Mouse (Mus musculus) bone marrow macrophage, adult 2 months (primary cell): ENCODE results near the gene Mgst3. TPM values are rescaled to one million over a fixed set of nuclear protein-coding genes. Genes with fewer than 3 reads are reported as not detected.
A peak's percentile ranks its signal among the peaks of the same experiment; 100 is the strongest.

ENCODE experiments used
- H3K27ac ChIP-seq: 2 replicates; pipeline ENCODE4 v1.5.1; 2012; ENCODE audit warnings: low read depth, low read length; ENCODE audit not compliant: insufficient read depth
- H3K4me1 ChIP-seq: 2 replicates; pipeline ENCODE4 v1.6.1; 2012; ENCODE audit warnings: low read length; ENCODE audit not compliant: control insufficient read depth, insufficient read depth
- H3K4me3 ChIP-seq: 2 replicates; pipeline ENCODE4 v1.5.1; 2012; ENCODE audit warnings: mild to moderate bottlenecking, low read length, moderate library complexity; ENCODE audit not compliant: insufficient read depth
- CTCF ChIP-seq: IDR thresholded peaks from 2 replicates; pipeline ENCODE4 v1.5.1; 2012; ENCODE audit warnings: low read depth, mild to moderate bottlenecking, low read length, moderate library complexity
- POLR2A ChIP-seq: IDR thresholded peaks from 2 replicates; pipeline ENCODE4 v1.6.1; 2012; ENCODE audit warnings: mild to moderate bottlenecking, low read depth, low read length, borderline replicate concordance
- polyA plus RNA-seq: library from polyadenylated mRNA; stranded (reverse); fragments of >200 nt; gene quantifications from 2 replicates; pipeline ENCODE4 v1.2.4, GENCODE M21; 2012; ENCODE audit not compliant: missing spikeins, insufficient read depth, insufficient read length

Gene Mgst3
- polyA plus RNA-seq, 1 experiment, result 44.5 TPM

- TF ChIP-seq CTCF (no peak), POLR2A (no peak)
- no peak overlapping the region for H3K4me3 ChIP-seq
- H3K27ac ChIP-seq, result no peak overlapping the region
- peaks cover 33% of the 10 kb centered on the region for H3K4me1 ChIP-seq
Measured at GRCm38 (mm10) chr1:167342831-167343230, 50.8 kb downstream of the Mgst3 start.

- H3K27ac ChIP-seq, result no peak overlapping the region
- H3K4me3 ChIP-seq, result no peak overlapping the region
- TF ChIP-seq CTCF (no peak), POLR2A (no peak)
- peaks cover 42% of the 10 kb centered on the region for H3K4me1 ChIP-seq
Measured at GRCm38 (mm10) chr1:167340910-167341528, 52.6 kb downstream of the Mgst3 start.

- H3K4me1 ChIP-seq, result peaks cover 47% of the 10 kb centered on the region
- H3K4me3 ChIP-seq, result no peak overlapping the region
- TF ChIP-seq POLR2A (no peak), CTCF (no peak)
- peak overlapping the region; percentile 61 for H3K27ac ChIP-seq
Measured at GRCm38 (mm10) chr1:167340111-167340787, 53.4 kb downstream of the Mgst3 start.

GRCm38 (mm10) chr1:167339177-167339781 is 54.4 kb downstream of the Mgst3 start:
- TF ChIP-seq POLR2A (no peak), CTCF (no peak)
- peak overlapping the region; percentile 72 for H3K27ac ChIP-seq
- no peak overlapping the region for H3K4me3 ChIP-seq
- peaks cover 50% of the 10 kb centered on the region for H3K4me1 ChIP-seq

- no peak for TF ChIP-seq POLR2A
- TF ChIP-seq CTCF, result peak; percentile 99
- H3K4me3 ChIP-seq, result no peak overlapping the region
- peak overlapping the region; percentile 99 for H3K27ac ChIP-seq
- peaks cover 50% of the 10 kb centered on the region for H3K4me1 ChIP-seq
Measured at GRCm38 (mm10) chr1:167337463-167338095, 56.1 kb downstream of the Mgst3 start.

GRCm38 (mm10) chr1:167336398-167336797 is 57.2 kb downstream of the Mgst3 start:
- peak overlapping the region; percentile 99 for H3K27ac ChIP-seq
- no peak overlapping the region for H3K4me3 ChIP-seq
- peaks cover 50% of the 10 kb centered on the region for H3K4me1 ChIP-seq
- TF ChIP-seq POLR2A (no peak), CTCF (no peak)

GRCm38 (mm10) chr1:167331106-167331505 is 62.5 kb downstream of the Mgst3 start:
- peak overlapping the region; percentile 89 for H3K27ac ChIP-seq
- TF ChIP-seq CTCF (no peak), POLR2A (no peak)
- H3K4me1 ChIP-seq, result peaks cover 27% of the 10 kb centered on the region
- H3K4me3 ChIP-seq, result peak overlapping the region; percentile 13

GRCm38 (mm10) chr1:167328776-167329175 is 64.9 kb downstream of the Mgst3 start:
- H3K27ac ChIP-seq, result no peak overlapping the region
- H3K4me1 ChIP-seq, result peaks cover 19% of the 10 kb centered on the region
- TF ChIP-seq POLR2A (no peak), CTCF (no peak)
- no peak overlapping the region for H3K4me3 ChIP-seq

Other genes with a start within 250 kb of the Mgst3 start
- 6.9 and 7.4 TPM in 2 replicates for gene Uck2, start 108.5 kb downstream of the Mgst3 start, polyA plus RNA-seq
- gene Tmco1, start 85.5 kb downstream of the Mgst3 start, polyA plus RNA-seq, result 113 and 116 TPM in 2 replicates
- gene Aldh9a1, start 43.9 kb downstream of the Mgst3 start, polyA plus RNA-seq, result 94.8 and 97.4 TPM in 2 replicates
- gene Lrrc52, start 72.9 kb upstream of the Mgst3 start, polyA plus RNA-seq, result not detected in 2 replicates
- gene Rxrg, start 204.5 kb upstream of the Mgst3 start, polyA plus RNA-seq, result not detected in 2 replicates